Mouse (Mus musculus) right cerebral cortex, adult 18-20 months (tissue): Measurements from ENCODE around the gene Dnm3.

ENCODE experiments used
- DNase-seq: peaks from one replicate; pipeline ENCODE4 v3.0.0; 2022; ENCODE audit warnings: mixed read lengths

Dnm3 gene

GRCm38 (mm10) chr1:162206998-162207707, 270.7 kb downstream of the Dnm3 start:
- DNase-seq, result no peak

GRCm38 (mm10) chr1:162202465-162203348, 275.1 kb downstream of the Dnm3 start:
- no peak for DNase-seq

DNA sequence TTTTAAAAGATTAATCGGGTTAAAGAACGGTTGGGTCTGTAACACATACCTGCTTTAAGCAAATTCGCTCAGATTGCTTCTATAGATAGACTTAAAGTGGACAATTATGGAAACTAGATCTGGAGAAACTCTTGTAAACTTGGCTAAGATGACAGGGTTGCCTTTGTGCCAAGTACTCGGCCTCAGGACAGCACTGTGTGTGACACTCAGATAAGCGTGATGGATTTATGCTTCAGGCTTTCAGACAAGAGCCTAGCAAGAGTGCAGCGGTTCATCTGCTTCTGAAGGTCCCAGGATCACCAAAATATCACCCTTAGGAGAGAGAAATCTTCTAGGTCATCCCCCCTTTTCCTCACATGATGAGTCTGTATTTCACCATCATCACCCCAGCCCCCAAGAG, 277.4 kb downstream of the Dnm3 start:
- DNase-seq, result no peak

DNA sequence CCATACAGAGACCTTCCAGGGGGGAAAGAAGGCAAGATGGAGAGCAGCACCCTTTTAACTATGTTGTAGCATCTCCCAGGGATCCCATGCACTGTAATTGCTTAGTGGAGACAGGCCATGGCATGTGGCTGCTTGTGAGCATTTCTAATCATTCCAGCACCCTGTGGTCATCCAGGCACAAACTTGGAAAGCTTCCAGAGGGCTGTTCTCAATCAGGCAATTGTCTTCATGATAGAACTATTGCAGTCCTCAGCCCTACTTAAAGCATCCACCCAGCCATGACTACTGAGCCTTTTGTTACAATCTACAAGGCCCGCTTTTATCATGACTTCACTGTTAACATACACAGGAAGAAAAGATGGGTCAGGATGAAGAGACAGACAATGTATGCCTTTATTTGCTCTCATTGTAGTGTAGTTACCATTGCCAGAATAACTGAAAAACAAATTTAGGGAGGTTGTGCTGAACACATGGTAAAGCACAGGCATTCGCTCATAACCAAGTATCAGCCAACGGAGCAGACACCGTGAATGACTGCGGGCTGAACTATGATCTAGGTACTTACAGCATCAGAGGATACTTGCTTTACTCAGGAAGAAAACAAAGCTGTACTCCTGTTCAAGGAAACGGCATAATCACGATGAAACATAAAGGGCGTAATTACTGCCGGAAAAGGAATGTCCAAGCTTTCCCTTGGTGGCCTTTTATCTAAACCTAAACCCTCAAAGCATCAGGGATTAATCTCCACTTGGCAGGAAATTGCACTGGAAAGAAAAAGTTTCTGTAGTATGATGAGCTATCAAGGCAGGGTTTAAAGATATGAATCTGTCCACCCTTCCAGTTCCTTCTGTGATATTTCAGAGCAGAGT, 280.8 kb downstream of the Dnm3 start:
- peak; percentile 24 for DNase-seq

DNA sequence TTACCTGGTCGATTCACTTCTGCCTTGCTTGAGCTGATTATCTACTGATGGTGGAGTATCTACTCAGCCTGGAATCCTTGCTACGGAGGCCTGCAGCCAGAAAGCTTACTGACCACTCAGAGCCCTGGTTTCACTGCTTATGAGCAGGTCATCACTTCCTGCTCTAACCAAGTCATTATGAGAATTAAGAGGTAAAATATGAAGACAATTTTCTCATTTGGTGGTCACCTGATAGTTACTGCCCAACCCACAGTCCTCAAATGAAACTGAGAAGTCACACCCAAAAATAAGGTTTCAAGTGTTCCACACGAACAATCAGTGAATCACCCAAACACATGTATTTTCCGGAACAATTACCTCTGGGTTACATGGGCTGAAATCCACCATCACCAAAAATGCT, 289.1 kb downstream of the Dnm3 start:
- no peak for DNase-seq

DNA sequence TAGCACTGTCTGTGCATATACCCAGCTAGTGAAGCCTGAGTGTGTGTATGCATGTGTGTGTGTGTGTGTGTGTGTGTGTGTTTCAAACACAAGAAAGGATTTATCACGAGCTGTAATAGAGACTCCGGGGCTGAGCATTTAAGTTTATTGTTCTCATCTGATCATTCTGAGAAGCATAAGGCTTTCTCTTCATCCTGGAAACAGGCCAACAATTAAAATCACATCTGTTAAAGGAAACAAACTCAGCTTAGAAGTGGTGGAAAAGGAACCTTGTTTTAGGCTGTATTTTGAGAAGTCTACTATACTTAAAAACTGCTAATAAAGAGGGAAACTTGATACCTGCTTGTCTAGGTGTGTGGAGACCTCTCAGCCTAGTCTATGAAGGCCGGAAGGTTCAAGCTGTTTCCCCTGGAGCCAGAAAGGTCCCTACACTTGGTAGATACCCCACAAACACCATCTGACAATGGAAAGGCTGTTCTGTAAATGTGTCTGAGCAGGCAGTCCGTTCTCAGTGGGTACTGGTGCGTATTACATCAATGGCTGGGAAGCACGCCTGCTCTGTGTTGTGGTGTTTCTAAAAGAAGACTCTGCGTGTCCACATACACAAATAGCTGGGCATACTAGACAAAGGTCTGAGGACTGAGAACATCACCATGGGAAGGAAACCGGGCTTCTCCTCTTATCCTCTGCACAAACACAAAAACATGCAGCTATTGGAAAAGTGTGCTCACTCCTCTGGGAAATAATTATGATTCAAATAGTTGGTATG, 290.3 kb downstream of the Dnm3 start:
- DNase-seq, result no peak

DNA sequence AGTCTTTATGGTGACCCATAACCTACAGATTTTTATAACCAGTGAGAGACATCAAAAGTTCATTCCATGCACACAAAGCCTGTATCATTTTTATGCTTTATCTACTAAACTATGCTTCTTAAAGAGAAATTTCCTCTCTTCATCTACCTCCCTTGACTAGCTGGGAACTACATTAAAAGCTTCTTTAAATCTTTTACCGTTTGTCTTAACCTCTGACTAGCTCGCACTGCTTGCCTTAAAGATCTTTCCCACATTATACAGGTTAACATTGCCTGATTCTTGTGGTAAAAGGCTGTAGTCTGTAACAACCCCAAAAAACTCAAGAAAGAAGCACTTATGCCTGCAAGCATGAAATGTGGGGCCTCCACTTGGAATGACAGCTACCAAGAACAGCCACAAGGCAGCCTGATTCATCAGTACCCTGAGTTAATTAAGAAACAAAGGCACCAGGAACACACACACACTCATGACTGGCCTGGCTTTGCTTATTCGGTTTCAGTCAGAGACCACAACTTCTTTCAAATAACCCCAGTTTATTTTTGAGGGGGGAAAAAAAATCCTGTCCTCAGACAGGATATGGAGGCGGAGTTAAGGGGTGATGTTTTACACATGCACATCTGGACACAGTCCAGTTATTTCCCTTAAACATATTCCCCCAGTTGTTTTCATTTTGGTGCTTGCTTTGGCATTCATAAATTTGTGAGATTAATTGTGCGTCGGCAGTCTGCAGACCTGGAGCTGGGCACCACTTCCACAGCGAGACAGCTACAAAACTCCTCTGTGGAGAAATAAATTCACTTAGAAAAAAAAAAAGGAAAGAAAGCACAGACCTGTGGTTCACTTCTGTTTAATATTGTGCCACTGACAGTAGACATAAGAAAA, 291.1 kb downstream of the Dnm3 start:
- DNase-seq, result no peak

DNA sequence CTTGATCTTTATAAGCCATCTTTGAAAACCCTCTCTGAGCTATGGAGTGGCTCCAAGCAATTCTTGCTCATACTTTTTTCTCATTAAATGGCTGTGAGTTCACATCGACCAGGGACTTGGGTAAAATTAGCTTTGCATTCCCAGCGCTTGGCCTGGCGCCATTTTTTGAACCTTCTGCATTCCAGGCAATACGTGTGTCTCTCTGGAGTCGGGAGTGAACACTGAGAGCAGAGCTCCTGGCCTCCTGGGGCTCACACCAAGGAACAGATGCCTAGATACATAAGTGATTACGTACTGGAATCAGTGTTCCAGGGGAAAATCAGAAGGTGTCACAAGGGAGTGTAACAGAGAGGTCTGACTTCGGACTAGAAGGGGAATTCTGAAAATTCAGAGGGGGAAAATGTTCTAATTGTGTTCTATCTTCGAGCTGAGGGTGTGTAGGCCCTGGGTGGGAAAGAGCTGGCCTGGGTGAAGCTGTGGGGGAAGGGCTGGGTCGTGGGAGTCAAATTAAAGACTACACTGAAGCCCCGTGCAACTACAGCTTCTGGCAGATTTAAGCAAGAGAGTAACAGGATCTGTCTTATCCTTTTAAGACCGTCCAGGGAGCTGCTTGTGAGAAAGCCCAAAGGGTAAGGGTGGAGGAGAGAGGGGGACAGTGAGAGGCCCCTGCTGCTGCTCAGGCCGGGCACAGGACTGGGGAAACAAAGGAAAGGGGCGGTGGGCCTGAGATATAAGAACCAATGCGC, 293.7 kb downstream of the Dnm3 start:
- DNase-seq, result no peak

DNA sequence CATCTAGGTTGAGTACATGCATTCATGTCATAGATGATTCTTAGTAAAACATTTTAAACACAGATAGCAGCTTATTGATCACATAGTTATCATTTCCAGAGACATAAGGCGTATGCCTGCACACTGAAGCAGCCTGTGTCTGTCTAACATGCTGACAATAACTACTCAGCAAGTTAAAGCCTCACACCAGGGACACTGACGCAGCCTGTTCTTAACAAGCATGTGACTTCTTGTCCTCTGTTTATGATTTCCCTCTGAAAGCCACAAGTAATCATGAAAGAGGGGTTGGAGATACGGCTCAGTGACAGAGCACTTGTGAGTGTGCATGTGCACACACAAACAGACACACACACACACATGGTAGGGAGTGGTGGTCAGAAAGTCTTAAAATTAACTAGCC, 294.4 kb downstream of the Dnm3 start:
- DNase-seq, result no peak

DNA sequence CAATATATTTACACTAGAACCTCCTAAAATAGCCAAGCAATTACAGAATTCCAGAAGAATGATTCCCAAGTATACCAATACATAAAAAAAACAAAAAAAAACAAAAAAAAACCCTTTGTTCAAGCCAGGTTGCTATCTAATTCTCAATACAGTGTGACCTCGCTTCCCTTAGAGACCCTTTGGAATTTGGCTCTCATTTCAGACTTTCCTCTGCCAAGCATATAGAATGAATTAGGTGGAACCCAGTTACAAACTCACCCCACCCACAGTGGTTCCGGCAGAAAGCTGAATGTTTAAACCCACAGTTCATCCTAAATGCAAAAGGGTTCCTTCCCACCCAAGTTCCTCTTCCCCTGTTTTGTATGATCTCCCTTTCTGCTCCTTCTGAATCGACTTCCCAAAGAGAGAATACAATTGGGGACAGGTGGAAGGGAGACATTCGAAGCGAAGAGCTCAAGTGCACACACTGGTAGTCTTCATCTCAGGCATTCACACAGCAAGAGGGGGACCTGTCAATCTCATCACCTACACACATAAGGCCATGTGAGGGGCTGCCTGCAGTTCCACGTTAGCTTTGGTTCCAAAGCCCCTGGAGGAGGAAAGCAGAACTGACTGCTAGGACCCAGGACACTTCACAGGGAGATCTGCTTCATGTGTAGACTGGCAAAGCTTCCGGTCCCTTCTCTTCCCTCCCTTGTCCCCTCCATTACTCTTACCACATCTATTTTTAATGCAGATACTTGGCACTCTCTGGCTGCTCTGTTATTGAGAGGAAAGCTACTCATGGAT, 296.5 kb downstream of the Dnm3 start:
- no peak for DNase-seq

DNA sequence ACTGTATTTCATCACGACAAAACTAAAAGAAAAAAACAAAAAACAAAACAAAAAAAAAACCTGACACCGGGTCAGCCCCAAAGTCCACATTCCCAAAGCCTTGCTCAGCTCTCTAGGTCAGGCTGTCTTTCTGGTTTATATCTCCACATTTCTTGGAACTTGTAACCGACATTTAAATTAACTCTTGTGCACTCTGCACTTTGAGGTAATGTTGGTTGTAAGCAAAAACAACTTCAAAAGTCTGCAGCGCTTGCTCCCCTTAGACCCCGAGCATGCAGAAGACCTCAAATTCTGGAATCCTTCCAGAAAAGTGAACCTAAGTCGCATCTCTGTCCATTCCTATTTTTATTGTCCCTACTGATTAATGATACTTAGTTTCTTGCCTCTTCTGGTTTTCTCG, 297.4 kb downstream of the Dnm3 start:
- no peak for DNase-seq

DNA sequence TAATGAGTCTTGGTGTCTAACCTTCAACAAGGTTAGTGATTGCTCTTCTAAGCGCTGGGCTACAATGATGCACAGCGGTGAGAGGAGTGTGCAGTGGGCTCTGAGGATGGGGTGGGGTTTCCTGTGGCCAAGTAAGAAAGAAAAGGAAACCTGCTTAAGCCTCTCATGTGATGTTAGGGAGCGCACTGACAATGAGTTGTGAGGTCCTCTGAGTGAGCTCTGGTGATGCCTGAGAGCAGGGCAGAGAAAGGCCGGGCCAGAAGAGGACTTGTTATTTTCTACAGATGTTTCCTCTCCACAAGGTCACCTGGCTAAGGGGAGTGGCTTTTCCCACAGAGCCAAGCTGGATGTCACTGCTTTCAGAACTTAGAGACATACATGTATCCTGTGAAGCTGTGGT, 298.4 kb downstream of the Dnm3 start:
- no peak for DNase-seq

- DNase-seq, result no peak
Measured at GRCm38 (mm10) chr1:162172806-162173205, 305.0 kb downstream of the Dnm3 start.

DNA sequence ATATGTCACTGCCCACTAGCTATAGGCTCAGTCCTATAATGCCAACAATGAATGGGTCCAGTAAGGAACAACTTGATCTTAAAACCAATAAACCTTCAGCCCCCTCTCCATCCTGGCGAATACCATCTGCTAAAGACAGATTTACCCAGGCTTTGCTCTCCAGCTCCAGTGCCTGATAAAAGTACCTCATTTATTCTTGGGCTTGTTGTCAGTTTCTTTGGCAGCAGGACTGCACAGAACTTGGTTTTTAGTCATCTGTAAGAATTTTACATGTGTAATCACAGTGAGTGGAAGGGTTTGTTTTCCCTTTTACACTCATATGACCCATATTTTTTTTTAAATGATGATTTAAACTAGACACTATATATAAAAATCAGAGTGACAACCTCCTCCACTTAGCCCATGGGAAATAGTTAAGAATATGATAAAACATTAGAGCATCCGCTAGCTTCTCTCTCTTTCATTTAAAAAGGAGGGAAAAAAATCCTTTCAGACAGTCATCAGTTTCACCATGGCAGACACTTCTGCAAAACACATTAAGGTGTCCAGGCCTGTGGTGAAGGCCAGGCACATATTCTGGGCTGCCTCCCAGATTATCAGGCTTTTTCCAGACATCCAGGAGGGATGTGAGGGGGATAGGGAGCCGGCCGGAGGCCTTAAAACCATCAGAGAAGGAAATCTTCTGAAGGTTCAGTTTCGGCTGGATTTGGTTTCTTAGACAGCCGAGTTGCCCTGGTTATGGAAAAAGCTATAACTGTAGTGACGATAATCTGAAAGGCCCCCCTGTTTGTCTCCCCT, 313.9 kb downstream of the Dnm3 start:
- peak; percentile 26 for DNase-seq

DNA sequence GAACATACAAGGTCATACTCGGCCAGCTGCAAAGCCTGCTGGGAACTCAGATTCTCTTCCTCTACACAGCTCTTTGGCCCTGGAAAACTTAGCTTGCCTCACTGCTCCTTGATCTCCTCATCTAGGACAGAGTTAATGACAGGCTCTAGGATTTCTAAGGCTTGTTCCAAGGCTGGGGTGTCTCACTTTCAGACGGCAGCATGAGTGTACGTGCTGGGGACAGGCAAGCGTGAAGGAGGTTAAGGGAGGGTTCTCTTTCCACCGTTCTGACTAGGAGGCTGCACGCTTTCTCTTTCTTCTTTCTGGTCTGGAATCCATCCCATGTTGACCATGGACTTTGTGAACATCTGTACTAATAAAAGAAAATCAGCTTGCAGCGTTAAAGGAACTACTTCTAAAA, 315.2 kb downstream of the Dnm3 start:
- no peak for DNase-seq

GRCm38 (mm10) chr1:162162249-162162648, 315.6 kb downstream of the Dnm3 start:
- DNase-seq, result no peak

GRCm38 (mm10) chr1:162160718-162161117, 317.1 kb downstream of the Dnm3 start:
- DNase-seq, result no peak

GRCm38 (mm10) chr1:162158486-162158885, 319.3 kb downstream of the Dnm3 start:
- DNase-seq, result no peak

DNA sequence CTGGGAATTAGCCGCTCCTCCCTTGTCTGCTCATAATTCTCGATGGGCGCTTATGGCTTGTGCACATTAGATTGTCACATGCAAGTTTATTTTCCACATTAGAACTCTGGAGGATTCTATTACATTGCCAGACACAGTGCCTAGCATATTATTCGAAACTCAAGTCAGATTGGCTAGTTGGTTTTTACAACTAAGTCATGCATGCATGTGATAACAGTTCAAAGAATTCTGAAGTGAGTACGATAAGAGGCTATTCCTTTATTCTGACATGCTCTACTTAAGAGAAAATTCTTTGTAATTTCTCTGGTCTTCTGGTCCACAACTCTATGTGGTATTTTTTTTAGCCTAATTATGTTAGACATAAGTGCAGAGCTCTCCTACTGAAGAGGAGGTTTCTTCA, 320.2 kb downstream of the Dnm3 start:
- no peak for DNase-seq
